Mouse (Mus musculus) heart, embryonic 10.5 days (tissue): ENCODE measurements around the gene 2210408I21Rik. TPM values are rescaled to one million over a fixed set of nuclear protein-coding genes. Genes with fewer than 3 reads are reported as not detected.

ENCODE experiments used
- DNase-seq: peaks from one replicate; pipeline ENCODE4 v3.0.0-alpha.2; 2017; ENCODE audit warnings: low spot score
- H3K27ac ChIP-seq: fragments of 300-500 bp; sonication (generic); 2 replicates; pipeline ENCODE4 v1.5.1; 2016; ENCODE audit warnings: mild to moderate bottlenecking
- H3K27me3 ChIP-seq: fragments of 300-500 bp; sonication (generic); 2 replicates; pipeline ENCODE4 v1.6.1; 2016; ENCODE audit warnings: mild to moderate bottlenecking; ENCODE audit not compliant: poor library complexity, insufficient read depth, severe bottlenecking
- H3K36me3 ChIP-seq: fragments of 300-500 bp; sonication (generic); 2 replicates; pipeline ENCODE4 v1.6.1; 2016; ENCODE audit warnings: mild to moderate bottlenecking, moderate library complexity
- H3K4me1 ChIP-seq: fragments of 300-500 bp; sonication (generic); 2 replicates; pipeline ENCODE4 v1.6.1; 2016; ENCODE audit warnings: mild to moderate bottlenecking
- H3K4me3 ChIP-seq: fragments of 300-500 bp; sonication (generic); 2 replicates; pipeline ENCODE4 v1.5.1; 2016; ENCODE audit warnings: mild to moderate bottlenecking, moderate library complexity
- H3K9me3 ChIP-seq: fragments of 300-500 bp; sonication (generic); 2 replicates; pipeline ENCODE4 v1.6.1; 2016; ENCODE audit warnings: mild to moderate bottlenecking, moderate library complexity
- WGBS: fragments of 180-500 bp; shearing (Covaris S2); methylation state at CpG from one replicate; pipeline ENCODE4 v1.1.7; 2016; 5-methylcytosine and 5-hydroxymethylcytosine counted together
- polyA plus RNA-seq: library from polyadenylated mRNA; unstranded; fragments of >200 nt; fragmentation: Nextera tagmentation; extraction: Ambion mirVana; gene quantifications from 2 replicates; pipeline ENCODE4 v1.2.1, GENCODE M21; 2016

2210408I21Rik gene
- polyA plus RNA-seq, 1 experiment from 2014 or later = 6.2 TPM

DNA sequence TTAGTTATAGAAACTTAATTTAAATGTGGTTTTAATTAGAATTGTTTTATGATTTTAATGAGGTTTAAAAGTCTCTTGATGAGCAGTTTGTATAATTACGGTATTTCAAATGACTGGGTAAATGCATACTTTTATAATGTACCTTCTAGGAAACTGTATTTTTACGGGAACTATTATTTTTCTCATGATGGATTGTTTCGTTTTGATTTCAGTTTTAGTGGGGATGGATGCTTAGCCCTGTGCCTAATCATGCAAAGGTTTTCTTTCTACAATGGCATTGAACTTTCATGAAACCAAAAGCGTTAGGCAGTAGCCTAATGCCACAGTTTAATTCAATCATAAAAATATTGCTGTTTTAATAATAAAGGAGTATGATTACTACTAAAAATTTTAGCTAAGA lies 413.4 kb downstream of the 2210408I21Rik start:
- no peak overlapping the region for H3K4me3 ChIP-seq
- H3K4me1 ChIP-seq = no peaks in the 10 kb centered on the region
- no peaks in the 10 kb centered on the region for H3K27me3 ChIP-seq
- 75% methylated on average over 4 of the region's 4 CpGs for WGBS
- no peaks in the 10 kb centered on the region for H3K9me3 ChIP-seq
- no peak for DNase-seq
- H3K36me3 ChIP-seq = no peaks in the 10 kb centered on the region
- no peak overlapping the region for H3K27ac ChIP-seq

DNA sequence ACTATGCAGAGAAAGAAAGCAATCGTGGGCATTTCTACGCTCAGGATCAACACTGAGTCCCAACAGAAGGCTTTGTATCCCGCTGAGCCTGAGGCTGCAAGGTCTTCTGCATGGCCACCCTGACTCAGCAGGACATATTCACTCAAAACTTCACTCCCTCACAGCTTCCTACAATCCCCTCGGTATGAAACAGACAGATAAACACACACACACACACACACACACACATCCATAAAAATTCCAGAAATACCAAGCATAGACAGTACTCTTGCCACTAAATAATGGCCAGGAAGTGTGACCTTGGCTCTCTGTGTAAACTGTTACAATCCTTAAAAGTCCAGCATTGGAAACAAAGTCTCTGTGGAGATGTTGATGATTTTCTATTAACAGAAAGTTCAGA lies 458.7 kb downstream of the 2210408I21Rik start:
- Histone ChIP-seq H3K4me1 (no peaks in the 10 kb centered on the region), H3K27ac (no peak overlapping the region), H3K9me3 (no peaks in the 10 kb centered on the region), H3K4me3 (no peak overlapping the region), H3K36me3 (no peaks in the 10 kb centered on the region), H3K27me3 (no peaks in the 10 kb centered on the region)
- 72% methylated on average over 4 of the region's 4 CpGs for WGBS
- no peak for DNase-seq

DNA sequence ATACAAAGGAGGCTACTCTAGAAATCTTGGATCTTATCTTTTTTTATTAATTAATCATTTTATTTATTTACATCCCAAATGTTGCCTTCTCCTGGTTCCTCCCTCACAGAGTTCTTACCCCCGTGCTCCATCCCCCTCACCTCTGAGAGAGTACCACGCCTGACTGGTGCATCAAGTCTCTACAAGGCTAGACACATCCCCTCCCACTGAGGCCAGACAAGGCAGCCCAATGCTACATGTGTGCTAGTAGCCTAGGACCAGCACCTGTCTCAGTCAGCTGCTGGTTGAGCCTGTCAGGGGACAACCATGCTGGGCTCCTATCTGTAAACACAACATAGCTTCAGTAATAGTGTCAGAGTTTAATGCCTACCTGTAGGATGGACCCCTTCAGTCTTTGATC lies 480.0 kb downstream of the 2210408I21Rik start:
- Histone ChIP-seq H3K4me3 (no peak overlapping the region), H3K27me3 (no peaks in the 10 kb centered on the region), H3K9me3 (0 out of 2 replicates have a peak, but pooled peaks cover 6% of the 10 kb centered on the region), H3K36me3 (no peaks in the 10 kb centered on the region), H3K4me1 (no peaks in the 10 kb centered on the region), H3K27ac (no peak overlapping the region)
- no peak for DNase-seq
- 85% methylated on average over 2 of the region's 2 CpGs for WGBS

Other genes with a start within 250 kb of the 2210408I21Rik start
- gene Slf1, start 67 bp upstream of the 2210408I21Rik start, polyA plus RNA-seq = 29.4 and 35.6 TPM in 2 replicates